Mouse (Mus musculus) yolk sac, embryonic 10.5 days (tissue): ENCODE results near the gene Lyg1.
"Not testable (repeated sequence)": the region's sequence is repeated elsewhere in the genome, so short reads cannot be mapped to it uniquely, and the experiment has no call there.

Source experiments
- DNase-seq: peaks from one replicate; pipeline ENCODE4 v3.0.0-alpha.2; 2017; ENCODE audit warnings: low spot score

The Lyg1 gene

DNA sequence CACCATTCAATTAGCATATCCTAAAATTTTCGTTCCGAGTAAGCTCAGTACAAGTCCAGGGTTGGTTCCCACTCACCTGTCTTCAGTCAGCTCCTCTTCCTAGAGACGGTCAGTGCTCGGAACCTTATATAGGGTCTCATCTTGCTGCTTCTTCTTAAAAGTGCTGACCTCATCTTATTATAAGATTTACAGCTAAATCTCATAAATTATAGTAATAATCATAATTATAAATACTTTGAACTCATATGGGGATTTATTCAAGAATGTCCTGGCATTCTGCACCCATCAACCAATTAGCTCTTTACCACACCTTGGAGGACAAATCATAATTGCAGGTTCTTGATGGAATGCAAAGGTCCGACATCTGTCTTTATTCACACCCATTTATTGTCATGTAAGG is at the start of gene Lyg1:
Gene Lyg1, minus strand, starts transcription at position 101 of the 400 bp plus-strand sequence.
- DNase-seq = no peak

GRCm38 (mm10) chr1:38006741-38007140 is 49.2 kb upstream of the Lyg1 start:
- no peak for DNase-seq

DNA sequence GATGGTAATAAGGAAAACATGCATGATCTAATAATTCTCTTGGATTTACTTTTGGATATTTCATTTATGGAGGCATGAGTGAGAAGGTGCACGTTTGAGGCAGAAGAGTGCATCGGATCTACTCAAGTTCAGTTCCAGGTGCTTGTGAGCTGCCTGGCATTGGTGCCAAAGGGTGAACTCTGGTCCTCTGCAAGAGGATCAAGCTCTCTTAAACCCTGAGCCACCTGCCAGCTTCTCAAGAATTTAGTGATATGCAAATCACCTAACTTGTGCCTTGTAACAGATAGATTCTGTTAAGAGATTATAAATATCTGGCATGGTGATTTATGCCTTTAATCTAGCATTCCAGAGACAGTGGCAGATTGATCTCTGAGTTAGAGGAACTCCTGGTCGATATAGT is 45.5 kb upstream of the Lyg1 start:
- DNase-seq = no peak

- DNase-seq = no peak
Observed at GRCm38 (mm10) chr1:38001956-38002355, 44.4 kb upstream of the Lyg1 start.

GRCm38 (mm10) chr1:38000844-38001243 is 43.3 kb upstream of the Lyg1 start:
- no peak for DNase-seq

DNA sequence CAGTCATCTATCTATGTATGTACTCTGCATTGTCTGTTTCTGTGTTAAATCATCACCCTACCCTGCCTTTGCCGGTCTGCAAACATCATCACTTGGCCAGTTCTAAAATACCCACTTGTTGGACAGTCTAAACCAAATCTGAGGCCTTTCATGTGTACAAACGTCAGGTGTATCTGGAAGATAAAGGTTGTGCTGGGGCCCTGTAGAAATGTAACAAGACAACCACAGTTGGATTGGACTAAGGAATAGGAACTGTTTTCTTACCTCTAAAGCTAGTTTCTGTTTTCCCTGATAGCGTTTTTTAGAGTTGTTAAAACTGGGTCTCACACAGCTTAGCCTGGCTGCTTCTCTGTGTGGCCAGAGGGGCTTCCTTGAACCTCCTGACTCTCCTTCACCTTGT is 42.0 kb upstream of the Lyg1 start:
- no peak for DNase-seq

DNA sequence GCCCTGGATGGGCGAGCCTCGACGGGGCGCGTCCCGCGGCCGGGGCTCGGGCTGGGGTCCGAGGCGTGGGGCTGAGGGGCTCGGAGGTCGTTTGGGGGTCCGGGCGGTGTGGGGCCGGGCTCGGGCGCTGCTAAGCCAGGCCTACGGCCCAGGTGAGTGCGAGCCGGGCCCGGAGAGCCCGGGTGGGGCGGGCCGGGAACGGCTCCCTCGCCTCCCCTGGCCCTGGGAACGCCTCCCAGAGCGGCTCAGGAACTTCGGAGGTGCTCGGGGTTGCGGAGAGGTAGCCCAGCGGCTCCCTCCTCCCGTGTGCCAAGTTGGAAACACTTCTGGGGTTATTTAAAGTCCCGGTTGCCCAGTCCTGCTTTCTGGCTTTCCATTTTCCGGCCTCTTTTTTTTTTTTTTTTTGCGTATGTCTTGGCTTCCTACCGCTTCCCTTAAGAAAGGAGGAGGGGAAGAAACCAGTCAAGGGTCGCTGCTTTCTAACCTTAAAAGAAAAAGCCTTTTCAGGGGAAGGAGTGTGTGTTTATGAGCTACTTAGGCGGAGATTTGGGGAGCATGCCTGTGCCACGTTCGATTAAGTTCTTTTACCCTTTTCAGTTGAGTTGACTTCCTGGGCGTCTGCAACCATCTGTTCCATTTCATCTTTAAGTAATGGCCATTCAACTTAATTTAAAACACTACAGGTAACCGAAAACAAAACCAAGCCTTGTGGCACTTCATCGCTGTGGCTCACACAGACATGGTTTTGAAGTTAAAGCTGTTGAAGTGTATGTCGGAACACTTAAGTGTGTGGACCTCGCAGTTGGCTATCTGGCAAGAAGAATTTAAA is 41.0 kb upstream of the Lyg1 start:
- DNase-seq = no peak

DNA sequence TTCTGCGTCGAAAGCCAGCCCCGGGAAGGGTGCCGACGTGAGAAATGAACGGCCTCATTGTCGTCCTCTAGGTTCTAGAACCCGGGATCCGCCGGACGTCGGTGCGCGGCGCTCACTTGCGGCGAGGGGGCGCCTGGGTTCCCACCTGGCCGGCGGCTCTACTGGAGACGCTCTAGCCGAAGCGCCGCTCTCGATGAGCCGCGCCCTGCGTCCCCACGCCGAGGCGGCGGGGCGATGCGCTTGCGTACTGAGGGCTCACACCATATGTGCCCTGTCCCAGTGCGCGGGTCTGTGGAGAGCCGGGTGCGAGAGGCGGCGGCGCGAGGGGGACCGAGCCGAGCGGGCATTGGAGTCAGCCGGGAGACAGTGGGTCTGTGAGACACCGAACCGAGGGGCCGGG is 40.3 kb upstream of the Lyg1 start, which contains the start of the genes Txndc9 and Eif5b:
Gene Txndc9, minus strand, starts transcription at position 27 of the 400 bp plus-strand sequence.
Gene Eif5b, plus strand, starts transcription at position 144 of the 400 bp plus-strand sequence.
- peak; percentile 93 for DNase-seq

DNA sequence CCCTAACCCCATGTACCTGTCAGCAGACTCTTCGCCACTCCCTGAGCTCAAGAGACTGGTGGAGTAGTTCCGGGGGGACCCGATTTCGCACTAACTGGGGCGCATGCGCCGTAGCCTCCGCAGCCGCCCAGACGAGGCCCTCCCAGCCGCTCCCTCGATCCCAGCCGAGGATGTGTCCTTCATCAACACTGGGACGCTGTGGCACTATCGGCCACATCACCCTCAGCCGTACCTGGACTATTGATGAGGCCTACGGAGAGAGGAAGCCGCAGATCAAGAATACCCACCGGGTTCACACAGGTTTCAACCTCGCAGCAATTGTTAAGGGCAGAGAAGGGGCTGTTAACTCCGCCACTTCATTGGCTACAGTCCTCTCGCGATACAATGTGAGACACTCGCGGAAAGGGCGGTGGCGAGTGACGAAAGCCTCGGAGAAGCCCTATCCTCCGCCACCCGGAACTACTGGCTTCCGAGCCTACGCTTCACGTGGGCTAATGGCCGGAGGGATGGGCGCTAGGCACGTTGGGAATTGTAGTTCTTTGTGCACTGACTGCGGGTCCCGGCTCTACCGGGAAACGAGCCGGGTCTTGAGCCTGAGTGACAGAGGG is 39.4 kb upstream of the Lyg1 start:
- peak; percentile 98 for DNase-seq

DNA sequence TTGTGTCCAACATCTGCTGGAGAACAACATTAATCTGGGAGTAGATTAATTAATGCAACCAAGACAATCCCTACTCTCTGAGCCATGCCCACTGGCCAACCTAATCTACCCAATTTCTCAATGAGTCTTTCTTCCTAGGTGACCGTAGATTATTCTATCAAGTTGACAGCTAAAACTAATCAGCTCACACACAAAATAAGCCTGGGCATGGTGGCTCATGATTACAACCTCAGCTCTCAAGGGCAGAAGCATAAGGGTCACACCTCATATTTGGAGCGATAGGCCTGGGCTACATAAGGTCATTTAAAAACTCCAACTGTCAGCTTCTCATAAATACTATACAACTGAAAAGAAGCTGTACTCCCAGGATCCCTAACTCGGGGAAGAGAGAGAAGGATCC is 38.7 kb upstream of the Lyg1 start:
- no peak for DNase-seq

- no peak for DNase-seq
Observed at GRCm38 (mm10) chr1:37987856-37988255, 30.3 kb upstream of the Lyg1 start.

DNA sequence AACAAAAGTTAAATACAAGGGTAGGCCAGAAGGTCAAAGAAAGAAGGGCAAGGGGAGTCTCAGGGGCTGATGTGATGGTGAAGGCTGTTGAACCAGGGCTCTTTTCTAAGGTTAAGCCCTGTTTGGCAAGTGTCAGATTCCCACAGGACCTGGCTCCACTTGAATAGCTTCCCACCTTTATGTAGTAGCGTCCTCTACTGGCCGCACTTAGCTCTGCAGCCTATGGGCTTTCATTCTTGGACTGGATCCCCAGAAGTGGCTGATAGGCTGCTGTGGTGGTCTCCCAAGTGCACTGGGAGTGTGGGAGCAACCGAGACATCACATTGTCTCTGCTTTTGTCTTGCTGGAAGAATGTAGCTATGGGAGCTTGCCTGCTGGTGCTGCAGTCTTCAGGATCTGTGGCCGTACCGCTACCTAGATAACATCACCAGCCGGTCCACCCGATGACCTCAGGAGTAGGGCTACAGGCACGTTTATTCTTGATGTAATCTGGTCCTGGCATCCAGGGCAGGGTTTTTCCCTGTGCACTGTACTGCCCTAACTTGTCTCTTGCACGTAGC is 28.3 kb upstream of the Lyg1 start:
- no peak for DNase-seq

GRCm38 (mm10) chr1:37984326-37984725 is 26.8 kb upstream of the Lyg1 start:
- DNase-seq = no peak

- no peak for DNase-seq
Observed at GRCm38 (mm10) chr1:37977303-37977702, 19.7 kb upstream of the Lyg1 start.

DNA sequence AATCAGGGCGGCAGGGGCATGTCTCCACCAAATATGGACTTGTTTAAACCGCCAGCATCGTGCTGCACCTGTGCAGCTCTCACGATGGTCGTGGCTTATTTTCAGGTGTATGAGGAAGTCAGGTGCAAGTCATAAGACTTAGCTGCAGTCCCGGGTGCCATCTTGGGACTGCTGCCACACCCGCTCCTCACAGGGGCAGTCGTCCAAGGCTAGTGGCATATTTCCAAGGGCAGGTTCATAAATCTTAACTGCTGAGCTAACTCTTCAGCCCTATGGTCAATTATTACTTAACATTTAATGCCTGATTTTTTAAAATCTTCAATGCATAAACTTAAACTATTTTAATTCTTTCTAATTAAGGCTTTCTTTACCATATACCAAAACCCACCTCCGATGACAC is 19.1 kb upstream of the Lyg1 start:
- DNase-seq = not testable (repeated sequence)

GRCm38 (mm10) chr1:37971520-37971919 is 14.0 kb upstream of the Lyg1 start:
- DNase-seq = no peak

GRCm38 (mm10) chr1:37968746-37969145 is 11.2 kb upstream of the Lyg1 start:
- DNase-seq = no peak

DNA sequence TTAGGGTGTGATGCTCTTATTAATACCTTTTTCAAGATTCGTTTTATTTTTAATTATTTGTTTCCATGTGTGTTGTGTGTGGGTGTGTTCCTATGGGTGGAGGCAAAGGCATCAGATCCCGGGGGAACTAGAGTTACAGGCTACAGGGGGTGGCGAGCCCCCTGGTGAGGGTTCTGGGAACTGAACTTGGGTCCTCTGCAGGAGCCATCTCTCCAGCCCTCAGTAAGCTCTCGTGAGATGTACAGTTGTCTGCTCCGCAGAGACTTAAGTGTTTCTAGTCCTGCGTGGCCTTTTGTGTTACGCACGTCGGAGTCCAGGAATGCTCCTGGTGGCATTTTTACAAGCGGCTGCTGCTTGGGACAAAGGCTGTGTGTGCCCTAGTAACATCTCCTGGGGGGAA is 8.0 kb upstream of the Lyg1 start:
- DNase-seq = no peak

DNA sequence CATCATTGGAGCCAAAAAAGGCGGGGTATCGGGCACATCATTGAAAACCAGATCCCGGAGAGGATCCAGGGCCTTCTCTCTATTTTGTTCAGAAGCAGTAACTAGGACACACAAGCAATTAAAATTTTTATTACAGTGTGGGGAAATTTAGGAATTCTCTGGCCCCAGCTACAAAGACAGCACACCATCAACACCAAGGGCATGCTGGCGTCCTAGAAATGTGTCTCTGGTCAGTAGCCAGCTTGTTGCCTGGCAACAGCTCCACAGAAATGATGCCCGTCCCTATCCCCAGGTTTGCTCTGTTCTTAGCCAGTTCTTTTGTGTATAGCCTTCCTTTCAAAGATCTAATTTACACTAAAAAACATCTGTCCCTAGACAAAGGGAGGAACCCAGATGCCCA is 1.9 kb upstream of the Lyg1 start:
- no peak for DNase-seq

GRCm38 (mm10) chr1:37958516-37958915 is 957 bp upstream of the Lyg1 start:
- no peak for DNase-seq

GRCm38 (mm10) chr1:37956690-37957431 is 698 bp downstream of the Lyg1 start:
- DNase-seq = no peak

DNA sequence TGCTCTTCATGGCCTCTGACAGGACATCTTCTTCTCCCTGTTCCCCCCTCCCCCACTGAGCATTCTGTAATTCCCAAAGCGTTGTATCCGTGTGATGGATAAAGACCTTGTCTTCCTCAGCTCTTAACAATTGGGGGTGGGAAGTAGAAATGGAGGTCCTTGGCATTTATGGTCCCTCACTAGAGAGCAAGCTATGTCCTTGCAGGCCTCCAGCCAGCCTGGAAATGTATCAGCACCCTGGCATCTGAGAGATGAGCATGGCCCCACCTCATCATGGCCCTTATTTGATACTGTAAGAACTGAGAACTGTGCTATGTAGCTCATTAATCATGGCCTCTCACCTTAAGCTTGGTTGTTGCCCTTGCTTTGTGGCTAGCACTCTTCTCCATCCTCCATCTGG is 2.3 kb downstream of the Lyg1 start:
- no peak for DNase-seq

DNA sequence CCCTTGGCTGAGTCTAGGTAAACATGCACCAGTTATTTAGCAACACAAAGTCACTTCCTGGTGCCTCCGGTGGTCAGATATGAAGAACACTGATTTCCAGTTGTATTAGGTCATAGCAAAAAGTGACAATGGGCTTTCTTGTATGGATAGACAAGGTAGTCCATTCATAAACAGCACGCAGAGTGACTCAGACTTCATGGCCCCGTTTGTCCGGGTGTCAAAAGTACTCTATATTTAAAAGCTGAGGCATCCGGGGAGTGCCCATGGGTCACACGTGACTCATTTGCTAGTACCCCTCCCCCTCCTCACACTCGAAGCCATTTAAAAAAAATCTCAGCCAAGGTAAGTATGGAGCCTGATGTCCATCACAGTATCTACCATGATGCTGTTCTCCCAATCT is 2.8 kb downstream of the Lyg1 start:
- DNase-seq = no peak
